Mouse (Mus musculus) intestine, postnatal 0 days (tissue): ENCODE measurements at regions not wholly inside any gene's neighbourhood (a gene's known extent, or its start where the extent isn't known, plus 50 kb on each side); places are given as distances from the start of the nearest gene placed in this dataset.

Experiments
- ATAC-seq: fragments of 200-750 bp; cut with Nextera tagmentation; 2 replicates; pipeline ENCODE4 v1.8.0; 2017; ENCODE audit warnings: mild to moderate bottlenecking, moderate TSS enrichment, moderate library complexity
- H3K27ac ChIP-seq: fragments of 300-500 bp; sonication (generic); 2 replicates; pipeline ENCODE4 v1.5.1; 2014; ENCODE audit warnings: mild to moderate bottlenecking, low read depth, low read length, moderate library complexity
- H3K27me3 ChIP-seq: fragments of 300-500 bp; sonication (generic); replicated peaks from 2 replicates; pipeline ENCODE4 v1.6.1; 2014; ENCODE audit warnings: low read length, mixed read lengths; ENCODE audit not compliant: control insufficient read depth, insufficient read depth
- H3K36me3 ChIP-seq: fragments of 300-500 bp; sonication (generic); 2 replicates; pipeline ENCODE4 v1.6.1; 2014; ENCODE audit warnings: mild to moderate bottlenecking, moderate library complexity; ENCODE audit not compliant: control insufficient read depth, insufficient read depth
- H3K4me1 ChIP-seq: fragments of 300-500 bp; sonication (generic); replicated peaks from 2 replicates; pipeline ENCODE4 v1.6.1; 2014; ENCODE audit warnings: antibody characterized with exemption, low read length, mixed read lengths; ENCODE audit not compliant: control insufficient read depth, insufficient read depth
- H3K4me2 ChIP-seq: fragments of 300-500 bp; sonication (generic); replicated peaks from 2 replicates; pipeline ENCODE4 v1.6.1; 2014; ENCODE audit warnings: low read depth, mild to moderate bottlenecking, moderate library complexity
- H3K4me3 ChIP-seq: fragments of 300-500 bp; sonication (generic); 2 replicates; pipeline ENCODE4 v1.5.1; 2014; ENCODE audit warnings: low read depth, low read length
- H3K9ac ChIP-seq: fragments of 300-500 bp; sonication (generic); 2 replicates; pipeline ENCODE4 v1.6.1; 2014; ENCODE audit warnings: mild to moderate bottlenecking, low read depth, low read length
- H3K9me3 ChIP-seq: fragments of 300-500 bp; sonication (generic); 2 replicates; pipeline ENCODE4 v1.6.1; 2016; ENCODE audit warnings: mixed run types; ENCODE audit not compliant: control insufficient read depth
- CTCF ChIP-seq: sonication (generic); IDR thresholded peaks from 2 replicates; pipeline ENCODE4 v1.5.1; 2016; ENCODE audit warnings: low read depth, mild to moderate bottlenecking, control low read depth, antibody characterized with exemption, moderate library complexity
- WGBS: fragments of 180-500 bp; shearing (Covaris S2); extraction: QIAGEN DNeasy Blood & Tissue Kit; methylation state at CpG from one replicate; pipeline ENCODE4 v1.1.7; 2014; 5-methylcytosine and 5-hydroxymethylcytosine counted together

DNA sequence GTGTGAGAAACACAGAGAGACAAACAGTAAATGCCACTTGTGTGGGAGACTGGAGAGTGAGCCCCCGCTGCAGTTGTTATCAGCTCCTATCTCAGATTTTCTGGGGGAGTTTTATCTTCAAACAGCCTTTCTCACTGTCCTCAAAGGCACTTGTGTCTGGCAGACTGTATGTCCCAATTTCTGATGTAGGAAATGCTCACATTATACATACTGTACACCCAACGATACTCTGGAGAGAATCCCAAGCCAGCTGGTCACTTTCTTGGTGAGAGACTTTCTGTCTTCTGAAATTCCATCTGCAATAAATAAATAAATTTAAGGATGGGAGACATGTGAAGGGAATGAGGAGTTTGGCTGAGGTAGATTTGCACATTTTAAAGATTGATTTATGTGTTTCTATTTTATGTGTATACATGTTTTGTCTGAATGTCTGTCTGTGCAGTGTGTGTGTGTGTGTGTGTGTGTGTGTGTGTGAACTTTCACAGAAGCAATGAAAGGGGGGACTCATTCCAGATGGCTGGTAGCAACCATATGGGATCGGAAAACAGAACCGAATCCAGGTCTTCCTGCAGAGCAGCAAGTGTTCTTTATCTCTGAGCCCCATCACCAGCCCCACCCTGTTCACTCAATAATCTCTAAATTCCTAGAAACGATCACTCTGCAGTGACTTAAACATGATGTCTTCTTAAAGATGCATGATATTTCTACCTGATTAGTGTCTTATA is 226.8 kb upstream of the Xylt1 start:
- ATAC-seq, result no peak
- no peaks in the 10 kb centered on the region for H3K36me3 ChIP-seq
- 52% methylated on average over 5 of the region's 5 CpGs for WGBS
- H3K4me3 ChIP-seq, result no peak overlapping the region
- no peaks in the 10 kb centered on the region for H3K9me3 ChIP-seq
- no peak for TF ChIP-seq CTCF
- no peak overlapping the region for H3K27ac ChIP-seq
- no peak overlapping the region for H3K4me2 ChIP-seq
- no peak overlapping the region for H3K9ac ChIP-seq
- no peaks in the 10 kb centered on the region for H3K4me1 ChIP-seq
- no peaks in the 10 kb centered on the region for H3K27me3 ChIP-seq

DNA sequence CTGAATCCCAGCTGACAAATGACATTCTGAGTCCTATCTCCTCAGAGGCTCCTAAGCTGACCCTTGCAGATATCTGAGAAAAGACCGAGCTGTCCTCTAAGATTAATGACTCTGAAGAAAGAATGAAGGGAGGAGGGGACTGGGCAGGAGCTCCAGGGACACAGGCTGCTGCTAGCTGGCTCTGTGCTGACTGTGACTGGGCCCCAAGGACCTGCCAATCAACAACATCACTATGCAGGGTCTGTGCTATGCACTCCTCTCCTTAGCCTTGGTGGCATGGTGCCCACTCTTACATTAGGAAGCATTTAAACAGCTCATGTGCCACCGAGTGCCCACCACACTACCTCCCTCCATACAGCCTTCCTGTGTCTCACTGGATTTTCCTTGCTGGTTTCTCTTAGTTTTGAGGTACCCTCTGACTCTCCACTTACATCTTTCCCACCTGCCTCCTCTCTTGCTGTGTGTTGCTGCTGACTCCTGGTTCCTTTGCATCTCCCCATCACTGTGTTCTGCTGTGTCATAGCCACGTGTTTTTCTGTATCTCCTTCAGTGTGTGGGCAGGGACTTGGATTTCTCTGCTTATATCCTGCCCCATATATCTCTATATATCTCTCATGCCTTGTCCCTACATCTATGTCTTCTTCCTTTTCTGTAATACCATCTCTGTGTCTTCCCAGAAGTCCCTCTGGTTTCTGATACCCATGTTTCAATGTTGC is 219.4 kb upstream of the Xylt1 start:
- ATAC-seq, result no peak
- WGBS, result 33% methylated on average over 3 of the region's 3 CpGs

DNA sequence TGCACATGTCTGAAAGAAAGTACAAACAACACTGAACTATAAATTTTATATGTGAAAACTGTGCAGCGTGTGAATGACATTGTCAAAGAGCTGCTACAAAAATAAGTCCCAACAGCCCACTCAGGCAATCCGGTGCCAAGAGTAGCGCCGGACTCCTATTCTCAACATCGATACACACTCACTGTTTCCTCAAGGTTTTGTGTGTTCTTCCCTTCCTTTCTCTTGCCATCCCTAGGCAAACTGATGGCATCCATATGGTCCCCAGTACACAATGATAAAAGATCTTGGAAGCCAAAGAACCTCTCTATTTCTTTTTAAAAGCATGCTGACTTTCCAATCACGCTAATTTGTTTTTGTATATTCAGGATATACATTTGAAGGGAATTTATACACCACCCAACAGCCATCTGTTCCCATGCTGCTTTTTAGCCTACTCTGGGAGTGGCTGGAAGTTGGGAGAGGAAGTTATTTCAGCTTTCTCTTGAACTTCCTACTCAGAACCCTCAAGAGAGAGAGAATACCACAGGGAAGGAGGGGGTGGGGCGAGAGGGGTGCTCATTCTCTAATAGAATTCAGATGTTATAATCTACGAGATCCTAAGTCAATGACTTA is 205.9 kb upstream of the Xylt1 start:
- WGBS, result 74% methylated on average over 8 of the region's 8 CpGs
- Histone ChIP-seq H3K27me3 (no peaks in the 10 kb centered on the region), H3K4me2 (no peak overlapping the region), H3K9me3 (no peaks in the 10 kb centered on the region), H3K9ac (no peak overlapping the region), H3K27ac (no peak overlapping the region), H3K36me3 (no peaks in the 10 kb centered on the region), H3K4me3 (no peak overlapping the region), H3K4me1 (no peaks in the 10 kb centered on the region)
- ATAC-seq, result no peak
- TF ChIP-seq CTCF, result no peak

More for the DNA sequence above, 219.4 kb upstream of the Xylt1 start:
- Histone ChIP-seq H3K27me3 (no peaks in the 10 kb centered on the region), H3K27ac (no peak overlapping the region), H3K9me3 (no peaks in the 10 kb centered on the region), H3K9ac (no peak overlapping the region), H3K4me3 (no peak overlapping the region), H3K4me2 (no peak overlapping the region), H3K4me1 (no peaks in the 10 kb centered on the region), H3K36me3 (no peaks in the 10 kb centered on the region)
- TF ChIP-seq CTCF, result no peak

DNA sequence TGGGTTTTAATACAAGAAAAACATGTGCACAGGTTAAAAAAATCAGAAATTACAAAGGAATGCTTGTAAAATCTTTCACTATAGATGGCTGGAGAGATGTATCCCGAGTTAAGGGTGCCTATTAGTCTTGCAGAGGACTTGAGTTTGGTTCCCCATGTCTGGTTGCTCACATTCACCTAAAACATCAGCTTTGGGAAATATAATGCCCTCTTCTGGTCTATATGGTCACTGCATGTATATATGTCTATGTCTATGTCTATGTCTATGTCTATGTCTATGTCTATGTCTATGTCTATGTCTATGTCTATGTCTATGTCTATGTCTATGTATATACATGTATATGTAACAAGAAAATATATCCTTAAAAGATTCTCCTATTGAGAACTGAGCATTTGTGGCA is 196.8 kb upstream of the Xylt1 start:
- no peak overlapping the region for H3K9ac ChIP-seq
- H3K4me1 ChIP-seq, result no peaks in the 10 kb centered on the region
- H3K36me3 ChIP-seq, result no peaks in the 10 kb centered on the region
- no peak overlapping the region for H3K4me3 ChIP-seq
- H3K9me3 ChIP-seq, result no peaks in the 10 kb centered on the region
- 53% methylated on average over 1 of the region's 1 CpGs for WGBS
- no peak for ATAC-seq
- no peak overlapping the region for H3K27ac ChIP-seq
- no peaks in the 10 kb centered on the region for H3K27me3 ChIP-seq
- TF ChIP-seq CTCF, result peak; percentile 42; the same call in 1 of the 2 replicates
- H3K4me2 ChIP-seq, result no peak overlapping the region

DNA sequence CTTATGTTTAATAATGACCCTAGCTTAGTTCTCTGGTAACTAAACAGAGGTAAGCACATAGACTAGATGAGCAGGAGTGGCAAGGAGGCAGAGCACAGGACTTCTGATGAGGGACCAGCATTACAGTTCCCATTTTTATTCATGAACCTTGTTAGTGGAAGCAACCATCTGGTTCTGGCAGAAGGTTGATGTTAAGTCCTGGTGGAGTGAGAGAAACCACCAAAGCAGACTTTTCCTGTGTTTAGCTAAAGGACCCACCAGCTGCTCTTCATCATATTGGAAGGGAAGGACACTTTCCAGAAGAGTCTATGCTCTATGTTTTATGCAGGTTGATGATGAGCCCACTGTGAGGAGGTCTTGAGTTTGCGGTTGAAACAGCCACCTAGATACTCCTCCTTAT is 194.9 kb upstream of the Xylt1 start:
- 82% methylated on average over 1 of the region's 1 CpGs for WGBS
- ATAC-seq, result no peak
- no peaks in the 10 kb centered on the region for H3K9me3 ChIP-seq
- no peaks in the 10 kb centered on the region for H3K27me3 ChIP-seq
- no peak overlapping the region for H3K9ac ChIP-seq
- H3K4me1 ChIP-seq, result no peaks in the 10 kb centered on the region
- H3K4me3 ChIP-seq, result no peak overlapping the region
- H3K4me2 ChIP-seq, result no peak overlapping the region
- H3K27ac ChIP-seq, result no peak overlapping the region
- TF ChIP-seq CTCF, result no peak
- H3K36me3 ChIP-seq, result no peaks in the 10 kb centered on the region

DNA sequence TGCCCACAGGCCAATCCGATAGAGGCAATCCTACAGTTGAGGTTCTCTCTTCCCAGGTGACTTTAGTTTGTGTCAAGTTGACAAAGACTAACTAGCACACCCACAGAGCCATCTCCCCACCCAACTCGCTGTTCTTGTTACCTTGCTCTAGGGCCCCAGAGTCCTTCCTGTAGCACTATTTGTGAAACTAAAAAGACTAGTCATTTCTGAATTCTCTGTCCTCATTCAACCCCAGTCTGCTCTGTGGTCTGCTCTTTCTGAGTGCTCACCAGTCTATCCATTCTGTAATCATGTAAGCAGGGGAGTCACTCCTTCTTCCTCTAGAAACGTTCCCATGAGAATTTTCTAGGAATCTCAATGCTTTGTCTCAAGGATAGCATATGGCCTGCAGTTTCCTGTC is 184.2 kb upstream of the Xylt1 start:
- Histone ChIP-seq H3K4me1 (no peaks in the 10 kb centered on the region), H3K27ac (no peak overlapping the region), H3K36me3 (no peaks in the 10 kb centered on the region), H3K9me3 (no peaks in the 10 kb centered on the region), H3K4me3 (no peak overlapping the region), H3K9ac (no peak overlapping the region), H3K27me3 (no peaks in the 10 kb centered on the region), H3K4me2 (no peak overlapping the region)
- ATAC-seq, result no peak
- WGBS, result 76% methylated on average over 3 of the region's 3 CpGs
- TF ChIP-seq CTCF, result no peak
